Comparison of ENCODE assay signal across 8 mouse cellular contexts in the genomic region with DNA sequence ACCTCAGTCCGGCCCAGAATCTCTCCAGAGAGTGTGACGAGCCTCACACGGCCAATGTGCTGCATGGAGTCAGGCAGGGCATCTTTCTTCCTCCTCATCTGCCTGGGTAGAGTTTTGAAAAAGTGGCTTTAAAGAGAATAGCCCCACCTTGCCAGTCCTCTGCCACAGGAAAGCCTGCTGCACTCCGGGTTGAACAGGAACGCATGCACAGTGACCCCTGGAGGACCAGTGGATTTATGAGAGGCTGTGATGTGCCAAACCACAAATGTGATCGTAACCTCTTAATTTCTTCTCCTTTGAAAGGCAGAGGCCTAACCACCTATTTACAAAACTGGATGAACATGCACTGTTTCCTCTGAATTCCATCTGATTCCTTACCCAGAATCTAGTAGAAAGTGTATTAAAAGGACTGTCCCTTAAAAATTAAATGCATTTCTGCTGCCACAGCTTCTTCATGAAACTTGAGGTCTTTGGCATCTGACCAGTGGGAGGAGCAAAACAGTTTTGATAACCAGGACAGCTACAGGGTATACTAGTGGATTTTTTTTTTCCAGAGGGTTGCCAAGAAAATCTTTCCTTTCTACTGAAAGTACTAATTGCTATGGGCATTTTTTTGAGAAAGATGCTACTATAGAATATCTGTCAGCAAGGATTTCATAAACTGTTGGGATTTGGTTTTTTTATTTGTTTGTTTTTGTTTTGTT.
DNase-seq lines count a peak whose midpoint lies in the region; ATAC-seq and TF ChIP-seq lines count a peak whose summit lies in the region.

No protein-coding gene starts in this region.

- peak; percentile 33 to 37 for DNase-seq in cerebellum, postnatal 14 days
- DNase-seq in cerebellum, adult 9-11 months: no peak
- peak; percentile 47 for DNase-seq in 3T3-L1 (ENCODE audit: low read depth, low spot score)
- DNase-seq in embryo, embryonic 10 days (ENCODE audit: low spot score): peak; percentile 44
- peak; percentile 58 for DNase-seq in kidney, postnatal 0 days (ENCODE audit: low spot score)
- DNase-seq in right cerebral cortex, postnatal 36 days (ENCODE audit: low spot score in 2 of 2): no peak
- DNase-seq in thymus, postnatal 4 days: no peak
- DNase-seq in left cerebral cortex, adult 8-10 months (ENCODE audit: low spot score in 2 of 2): no peak

- H3K4me3 ChIP-seq in kidney, postnatal 0 days (replicated peaks; ENCODE audit: low read depth, low read length): no peak overlapping the region

- 36% methylated on average over 6 of the region's 6 CpGs for WGBS in kidney, postnatal 0 days

- no peak overlapping the region for H3K27ac ChIP-seq in kidney, postnatal 0 days

- H3K36me3 ChIP-seq in kidney, postnatal 0 days (ENCODE audit: insufficient read depth, low read length): 0 out of 2 replicates have a peak, but pooled peaks cover 3% of the 10 kb centered on the region

- no peaks in the 10 kb centered on the region for H3K27me3 ChIP-seq in kidney, postnatal 0 days (ENCODE audit: insufficient read depth, low read length)

- no peak overlapping the region for H3K4me2 ChIP-seq in kidney, postnatal 0 days (ENCODE audit: low read length)

- peak; percentile 56 for TF ChIP-seq CTCF in kidney, postnatal 0 days (IDR thresholded peaks at IDR 0.05; ENCODE audit: low read depth)

- no peak for ATAC-seq in kidney, postnatal 0 days (replicated peaks; ENCODE audit: low FRiP score, low read depth)

- no peaks in the 10 kb centered on the region for H3K4me1 ChIP-seq in kidney, postnatal 0 days (replicated peaks; ENCODE audit: insufficient read depth, low read length)

- no peak overlapping the region for H3K9ac ChIP-seq in kidney, postnatal 0 days (ENCODE audit: low read depth, low read length)

- no peaks in the 10 kb centered on the region for H3K9me3 ChIP-seq in kidney, postnatal 0 days (replicated peaks; ENCODE audit: low read length)

Comparison
In these comparisons a context has a peak if more than half of its experiments do, and no peak if none do; other contexts are left out.
1. DNase-seq: peak in cerebellum, postnatal 14 days (2 of 2), 3T3-L1 (single experiment), embryo, embryonic 10 days (single experiment) and kidney, postnatal 0 days (single experiment); none in cerebellum, adult 9-11 months (single experiment), right cerebral cortex, postnatal 36 days (0 of 2), thymus, postnatal 4 days (single experiment) and left cerebral cortex, adult 8-10 months (0 of 2).